Mouse (Mus musculus): Measurements from ENCODE around the gene Iqcn.

GRCm38 (mm10) chr8:70765838-70766570 lies 62.7 kb downstream of the Iqcn start:
- TF ChIP-seq RAD21 (IDR thresholded peaks at IDR 0.05; ENCODE audit: low read depth, low read length) (no peak), NRF1 (IDR thresholded peaks at IDR 0.05; ENCODE audit: insufficient read depth, low read depth, low read length, poor library complexity, severe bottlenecking) (no peak)
